Mouse (Mus musculus): ENCODE measurements at regions not wholly inside any gene's neighbourhood (a gene's known extent, or its start where the extent isn't known, plus 50 kb on each side); places are given as distances from the start of the nearest gene placed in this dataset.

DNA sequence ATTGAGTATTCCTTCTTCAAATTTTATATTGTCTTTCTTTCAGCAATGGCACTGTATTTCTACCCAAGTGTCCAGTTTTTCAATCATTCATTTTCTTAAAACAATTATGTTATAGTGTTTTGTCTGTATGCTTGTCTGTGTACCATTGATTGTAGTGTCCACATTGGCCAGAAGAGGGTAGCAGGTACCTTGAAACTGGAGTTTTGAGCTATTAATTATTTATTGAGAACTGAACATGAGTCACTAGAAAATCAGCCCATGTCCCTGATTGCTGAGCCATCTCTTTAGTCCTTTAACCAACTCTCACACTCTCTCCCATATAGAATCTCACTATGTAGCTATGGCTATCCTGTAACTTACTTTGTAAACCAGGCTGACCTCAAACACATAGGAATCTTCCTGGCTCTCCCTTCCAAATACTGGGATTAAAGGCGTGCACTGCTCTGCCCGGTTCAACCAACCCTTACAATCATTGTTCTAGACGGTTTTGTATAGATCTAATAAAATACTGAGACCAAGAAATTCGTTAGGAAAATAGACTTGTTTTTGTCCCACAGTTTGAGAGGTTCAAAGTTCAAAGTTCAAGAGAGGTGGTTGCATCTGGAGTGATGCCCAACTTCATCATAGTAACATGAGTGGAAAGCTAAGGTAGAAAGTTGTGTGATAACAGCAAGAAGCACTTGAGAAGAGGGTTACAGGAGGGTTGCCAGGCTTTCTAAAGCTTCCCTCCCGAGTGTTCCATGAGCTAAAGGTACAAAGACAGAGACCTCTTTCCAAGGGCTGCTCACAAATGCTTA is 85.6 kb upstream of the Pot1a start:
- ATAC-seq (ENCODE audit: low FRiP score): no peak
- WGBS: 72% methylated on average over 5 of the region's 5 CpGs
- no peak overlapping the region for H3K9ac ChIP-seq (ENCODE audit: low read depth, low read length)
- no peaks in the 10 kb centered on the region for H3K36me3 ChIP-seq (ENCODE audit: control insufficient read depth, insufficient read depth, low read length)
- no peak overlapping the region for H3K27ac ChIP-seq (ENCODE audit: low read depth, low read length)
- no peaks in the 10 kb centered on the region for H3K4me1 ChIP-seq (replicated peaks; ENCODE audit: control insufficient read depth, insufficient read depth, low read length)
- no peak overlapping the region for H3K4me2 ChIP-seq (replicated peaks; ENCODE audit: low read depth, low read length)
- no peak overlapping the region for H3K4me3 ChIP-seq (ENCODE audit: low read depth, low read length)
- DNase-seq (ENCODE audit: low spot score): peak; percentile 12
- H3K9me3 ChIP-seq (ENCODE audit: control insufficient read depth, low read length): no peaks in the 10 kb centered on the region
- H3K27me3 ChIP-seq (ENCODE audit: control insufficient read depth, insufficient read depth, low read length): no peaks in the 10 kb centered on the region

DNA sequence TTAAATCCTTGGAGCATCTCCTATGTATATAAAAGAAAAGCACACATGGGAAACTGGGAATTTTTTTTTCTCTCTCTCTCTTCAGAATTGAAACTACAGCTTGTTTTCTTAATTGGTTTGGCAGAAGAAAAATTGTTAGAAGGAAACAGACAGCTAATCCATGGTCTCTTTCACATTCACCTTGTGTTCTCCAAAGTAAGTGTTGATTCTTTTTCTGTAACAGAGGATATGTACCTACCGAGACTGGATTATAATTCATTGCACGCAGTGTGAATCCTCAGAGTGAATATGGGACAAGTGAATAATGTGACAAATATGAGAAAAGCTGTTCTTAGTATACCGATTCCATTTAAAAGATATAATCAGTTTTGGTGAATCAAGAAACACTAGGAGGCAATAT is 58.9 kb upstream of the Pot1a start:
- H3K4me1 ChIP-seq (replicated peaks; ENCODE audit: control insufficient read depth, insufficient read depth, low read length): no peaks in the 10 kb centered on the region
- WGBS: 92% methylated on average over 3 of the region's 3 CpGs
- H3K4me3 ChIP-seq (ENCODE audit: low read depth, low read length): no peak overlapping the region
- no peak overlapping the region for H3K9ac ChIP-seq (ENCODE audit: low read depth, low read length)
- H3K36me3 ChIP-seq (ENCODE audit: control insufficient read depth, insufficient read depth, low read length): no peaks in the 10 kb centered on the region
- no peaks in the 10 kb centered on the region for H3K9me3 ChIP-seq (ENCODE audit: control insufficient read depth, low read length)
- DNase-seq (ENCODE audit: low spot score) (no peak), ATAC-seq (ENCODE audit: low FRiP score) (no peak)
- H3K4me2 ChIP-seq (replicated peaks; ENCODE audit: low read depth, low read length): no peak overlapping the region
- H3K27me3 ChIP-seq (ENCODE audit: control insufficient read depth, insufficient read depth, low read length): no peaks in the 10 kb centered on the region
- H3K27ac ChIP-seq (ENCODE audit: low read depth, low read length): no peak overlapping the region

All from hindbrain, embryonic 11.5 days (tissue).